In the genomic region with DNA sequence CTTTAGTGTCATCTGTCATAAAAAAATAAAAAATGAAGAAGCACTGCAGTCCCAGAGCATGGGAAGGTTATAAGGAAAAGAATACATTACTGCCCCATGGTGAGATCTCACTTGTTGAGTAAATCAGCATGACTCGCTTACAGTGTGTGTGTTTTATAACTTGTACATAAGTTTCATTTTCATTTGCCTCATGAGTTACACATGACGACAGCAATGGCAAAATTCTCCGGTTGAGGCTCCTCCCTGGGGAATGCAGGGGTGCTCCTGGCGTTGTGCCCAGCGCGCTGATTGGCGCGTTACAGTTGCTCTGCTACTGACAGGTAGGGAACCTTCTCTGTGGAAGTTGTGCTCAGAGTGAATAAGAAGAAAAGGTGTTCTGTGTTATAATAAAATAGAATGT, we compare ENCODE assay signal across 10 mouse cellular contexts.
A peak's percentile ranks its signal among the peaks of the same experiment; 100 is the strongest.
DNase-seq lines count a peak whose midpoint lies in the region; ATAC-seq and TF ChIP-seq lines count a peak whose summit lies in the region.
"Had no signal": no experiment of that assay in that cellular context is flagged by ENCODE, and none has a peak within 500 bp of the region (broad histone marks: within the 10 kb centered on the region; RNA-seq: fewer than 3 reads in every experiment).

No protein-coding gene starts in this region.

- H3K27me3 ChIP-seq in neural tube, embryonic 15.5 days (replicated peaks): no peaks in the 10 kb centered on the region

- H3K36me3 ChIP-seq in neural tube, embryonic 15.5 days: no peaks in the 10 kb centered on the region

- H3K4me1 ChIP-seq in bone marrow macrophage, adult 2 months (ENCODE audit: control insufficient read depth, insufficient read depth, low read length): 0 out of 2 replicates have a peak, but pooled peaks cover 2% of the 10 kb centered on the region
- H3K4me1 ChIP-seq in neural tube, embryonic 15.5 days: peaks cover 26% of the 10 kb centered on the region
- H3K4me1 ChIP-seq: megakaryocyte, embryonic 14.5 days had no signal

- intact Hi-C loops in heart, postnatal 36 days (cut with DNase I): no loop called here

- WGBS in neural tube, embryonic 15.5 days: 82% methylated on average over 8 of the region's 8 CpGs

- ATAC-seq in neural tube, embryonic 15.5 days (ENCODE audit: low FRiP score): no peak
- ATAC-seq: forebrain, embryonic 16.5 days had no signal

- H3K9ac ChIP-seq in neural tube, embryonic 15.5 days (replicated peaks): no peak overlapping the region

- H3K4me3 ChIP-seq in bone marrow macrophage, adult 2 months (ENCODE audit: insufficient read depth, low read length): peak overlapping the region; percentile 10; the same call in 1 of the 2 replicates
- no peak overlapping the region for H3K4me3 ChIP-seq in neural tube, embryonic 15.5 days (replicated peaks)
- H3K4me3 ChIP-seq: megakaryocyte, embryonic 14.5 days had no signal

- H3K27ac ChIP-seq in bone marrow macrophage, adult 2 months (ENCODE audit: insufficient read depth, low read depth, low read length): no peak overlapping the region
- H3K27ac ChIP-seq in neural tube, embryonic 15.5 days (replicated peaks): no peak overlapping the region

- no peak for TF ChIP-seq CTCF in bone marrow macrophage, adult 2 months (IDR thresholded peaks at IDR 0.05; ENCODE audit: low read depth, low read length)

- peak; percentile 48 for DNase-seq in heart, adult 8-10 months (ENCODE audit: low spot score)
- DNase-seq in heart, postnatal 36 days: no peak
- peak; percentile 36 for DNase-seq in A20 (ENCODE audit: low read depth, low spot score)
- DNase-seq in kidney, postnatal 10 days: peak; percentile 68
- DNase-seq in layer of hippocampus, postnatal 14 days (ENCODE audit: low spot score in 2 of 2): no peak
- no peak for DNase-seq in embryo, embryonic 9.5 days (ENCODE audit: extremely low spot score)

- H3K4me2 ChIP-seq in neural tube, embryonic 15.5 days: no peak overlapping the region

- no peak for TF ChIP-seq POLR2A in bone marrow macrophage, adult 2 months (IDR thresholded peaks at IDR 0.05; ENCODE audit: borderline replicate concordance, low read depth, low read length)

- no peaks in the 10 kb centered on the region for H3K9me3 ChIP-seq in neural tube, embryonic 15.5 days (replicated peaks)
- H3K9me3 ChIP-seq: megakaryocyte, embryonic 14.5 days had no signal

Comparison
In these comparisons a context has a peak if more than half of its experiments do, and no peak if none do; other contexts are left out.
1. DNase-seq: peak in heart, adult 8-10 months (single experiment), A20 (single experiment) and kidney, postnatal 10 days (single experiment); none in heart, postnatal 36 days (0 of 2), layer of hippocampus, postnatal 14 days (0 of 2) and embryo, embryonic 9.5 days (single experiment).